Mouse (Mus musculus) lung, adult 2 months (tissue): ENCODE results near the gene Acox2.

Source experiments
- CTCF ChIP-seq: fragments of 200-500 bp; IDR thresholded peaks from 2 replicates; pipeline ENCODE4 v1.5.1; 2011; ENCODE audit warnings: mild to moderate bottlenecking, low read length, control low read depth; ENCODE audit not compliant: insufficient read depth
- POLR2A ChIP-seq: fragments of 200-500 bp; IDR thresholded peaks from 2 replicates; pipeline ENCODE4 v1.6.1; 2011; ENCODE audit warnings: low read depth, mild to moderate bottlenecking, control low read depth, low read length, borderline replicate concordance; ENCODE audit errors: extremely low read depth

DNA sequence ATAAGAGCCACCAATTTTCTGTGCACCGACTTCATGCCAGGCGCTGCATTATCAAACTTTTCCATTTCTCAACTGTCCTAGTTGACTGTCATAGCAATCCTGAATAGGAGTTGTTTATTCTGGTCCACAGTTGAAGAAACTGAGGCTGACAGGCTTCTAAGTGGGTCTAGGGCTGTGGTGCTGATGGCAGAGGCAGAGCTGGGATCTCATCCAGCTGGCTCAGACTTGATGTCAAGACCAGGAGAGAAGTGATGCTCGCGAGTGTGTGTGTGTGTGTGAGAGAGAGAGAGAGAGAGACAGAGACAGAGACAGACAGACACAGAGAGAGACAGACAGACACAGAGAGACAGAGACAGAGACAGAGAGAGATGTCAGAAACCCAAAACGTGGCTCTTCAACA is 58.4 kb downstream of the Acox2 start:
- TF ChIP-seq POLR2A: no peak
- no peak for TF ChIP-seq CTCF
